Mouse (Mus musculus): ENCODE results near the gene Marc2.

- no peak for TF ChIP-seq CTCF (IDR thresholded peaks at IDR 0.05; ENCODE audit: low read depth)
- TF ChIP-seq EP300 (optimal IDR thresholded peaks at IDR 0.05): no peak
Observed at GRCm38 (mm10) chr1:184829897-184830296, 16.4 kb downstream of the Marc2 start.

Data from stomach, postnatal 0 days (tissue).